In the genomic region with DNA sequence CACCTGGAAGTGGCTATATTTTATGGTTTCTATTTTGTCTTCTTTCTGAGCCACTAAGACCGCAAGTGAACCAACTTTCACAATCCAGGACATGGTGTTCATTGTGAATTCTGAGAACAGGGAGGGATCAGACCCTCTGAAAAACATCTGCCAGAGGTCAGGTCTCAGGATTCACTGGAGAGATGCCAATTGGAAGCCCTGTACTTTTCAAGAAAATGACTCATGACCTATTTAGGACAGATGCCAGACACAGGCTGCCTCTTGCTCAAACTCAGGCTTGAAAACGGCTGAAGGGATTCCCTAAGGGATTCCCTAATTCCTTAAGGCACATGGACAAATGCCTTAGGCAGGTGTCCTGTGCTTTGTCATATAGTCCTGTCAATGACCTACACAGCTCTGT, we compare ENCODE assay signal across 10 mouse cellular contexts.
DNase-seq lines count a peak whose midpoint lies in the region; ATAC-seq lines count a peak whose summit lies in the region.
"Had no signal": no experiment of that assay in that cellular context is flagged by ENCODE, and none has a peak within 500 bp of the region (broad histone marks: within the 10 kb centered on the region; RNA-seq: fewer than 3 reads in every experiment).

No protein-coding gene starts in this region.

- no peaks in the 10 kb centered on the region for H3K4me1 ChIP-seq in embryonic facial prominence, embryonic 14.5 days (ENCODE audit: control insufficient read depth, insufficient read depth, low read length)
- H3K4me1 ChIP-seq: megakaryocyte, embryonic 14.5 days had no signal

- H3K9me3 ChIP-seq in embryonic facial prominence, embryonic 14.5 days (ENCODE audit: control insufficient read depth, low read length) = no peaks in the 10 kb centered on the region
- H3K9me3 ChIP-seq: megakaryocyte, embryonic 14.5 days had no signal

- peak; percentile 26 to 77 for DNase-seq in urinary bladder, postnatal 36 days (ENCODE audit: low spot score in 2 of 2)
- DNase-seq in urinary bladder, postnatal 10 days (ENCODE audit: low spot score) = no peak
- DNase-seq in embryonic facial prominence, embryonic 14.5 days (ENCODE audit: low spot score) = peak; percentile 4
- peak; percentile 83 for DNase-seq in kidney, postnatal 14 days
- DNase-seq in testis, postnatal 14 days (ENCODE audit: low spot score) = peak; percentile 56
- no peak for DNase-seq in cerebellum, adult 8-10 months
- no peak for DNase-seq in thymus, adult 18-20 months
- no peak for DNase-seq in cerebellum, adult 18-20 months
- DNase-seq: cerebellum, postnatal 36 days had no signal

- no peak overlapping the region for H3K9ac ChIP-seq in embryonic facial prominence, embryonic 14.5 days (ENCODE audit: low read depth, low read length)

- 38% methylated on average over 2 of the region's 2 CpGs for WGBS in embryonic facial prominence, embryonic 14.5 days

- H3K27me3 ChIP-seq in embryonic facial prominence, embryonic 14.5 days (replicated peaks; ENCODE audit: control insufficient read depth, insufficient read depth, low read length) = no peaks in the 10 kb centered on the region
- H3K27me3 ChIP-seq: megakaryocyte, embryonic 14.5 days had no signal

- H3K27ac ChIP-seq in embryonic facial prominence, embryonic 14.5 days (replicated peaks; ENCODE audit: low read depth, low read length) = no peak overlapping the region

- H3K4me3 ChIP-seq in embryonic facial prominence, embryonic 14.5 days (ENCODE audit: low read depth, low read length) = no peak overlapping the region
- H3K4me3 ChIP-seq: megakaryocyte, embryonic 14.5 days had no signal

- no peak overlapping the region for H3K4me2 ChIP-seq in embryonic facial prominence, embryonic 14.5 days (ENCODE audit: low read depth, low read length)

- no peak for ATAC-seq in embryonic facial prominence, embryonic 14.5 days (ENCODE audit: low read depth)

- no peaks in the 10 kb centered on the region for H3K36me3 ChIP-seq in embryonic facial prominence, embryonic 14.5 days (ENCODE audit: control insufficient read depth, insufficient read depth, low read length)

Comparison
In these comparisons a context has a peak if more than half of its experiments do, and no peak if none do; other contexts are left out.
1. DNase-seq: peak in urinary bladder, postnatal 36 days (2 of 2), embryonic facial prominence, embryonic 14.5 days (single experiment), kidney, postnatal 14 days (single experiment) and testis, postnatal 14 days (single experiment); none in urinary bladder, postnatal 10 days (single experiment), cerebellum, adult 8-10 months (single experiment), thymus, adult 18-20 months (0 of 2) and cerebellum, adult 18-20 months (0 of 2).